Mouse (Mus musculus) embryo, embryonic 10.5 days (tissue): ENCODE measurements around the gene BC048679.
A peak's percentile ranks its signal among the peaks of the same experiment; 100 is the strongest.
"Not testable (repeated sequence)": the region's sequence is repeated elsewhere in the genome, so short reads cannot be mapped to it uniquely, and the experiment has no call there.

Experiments used
- DNase-seq: peaks from one replicate; pipeline ENCODE4 v3.0.0-alpha.2; 2015; ENCODE audit warnings: low spot score

Gene BC048679

GRCm38 (mm10) chr7:81498181-81498580 lies at the start of gene BC048679:
Gene BC048679, minus strand, starts transcription at chr7:81498281.
- no peak for DNase-seq

- DNase-seq, result no peak
Observed at GRCm38 (mm10) chr7:81542934-81543333, 44.9 kb upstream of the BC048679 start.

- no peak for DNase-seq
Observed at GRCm38 (mm10) chr7:81541924-81542524, 43.9 kb upstream of the BC048679 start.

- no peak for DNase-seq
Observed at GRCm38 (mm10) chr7:81540999-81541398, 42.9 kb upstream of the BC048679 start.

GRCm38 (mm10) chr7:81539565-81539964 lies 41.5 kb upstream of the BC048679 start:
- peak; percentile 10 for DNase-seq

GRCm38 (mm10) chr7:81538070-81538675 lies 40.1 kb upstream of the BC048679 start:
- DNase-seq, result no peak

- no peak for DNase-seq
Observed at GRCm38 (mm10) chr7:81536478-81536877, 38.4 kb upstream of the BC048679 start.

GRCm38 (mm10) chr7:81531462-81531861 lies 33.4 kb upstream of the BC048679 start:
- DNase-seq, result no peak

- DNase-seq, result no peak
Observed at GRCm38 (mm10) chr7:81528918-81529317, 30.8 kb upstream of the BC048679 start.

- no peak for DNase-seq
Observed at GRCm38 (mm10) chr7:81523663-81524017, 25.6 kb upstream of the BC048679 start.

GRCm38 (mm10) chr7:81523008-81523662 lies 25.1 kb upstream of the BC048679 start:
- peak; percentile 98 for DNase-seq

GRCm38 (mm10) chr7:81516154-81517030 lies 18.3 kb upstream of the BC048679 start:
- no peak for DNase-seq

GRCm38 (mm10) chr7:81514906-81515590 lies 17.0 kb upstream of the BC048679 start:
- DNase-seq, result no peak

- no peak for DNase-seq
Observed at GRCm38 (mm10) chr7:81501050-81501449, 3.0 kb upstream of the BC048679 start.

- DNase-seq, result peak; percentile 72
Observed at GRCm38 (mm10) chr7:81497171-81497570, 910 bp downstream of the BC048679 start.

- peak; percentile 79 for DNase-seq
Observed at GRCm38 (mm10) chr7:81493331-81494021, 4.6 kb downstream of the BC048679 start, which contains the start of gene Ap3b2. Gene Ap3b2, minus strand, starts transcription at chr7:81493925.

GRCm38 (mm10) chr7:81492628-81493027 lies 5.5 kb downstream of the BC048679 start:
- no peak for DNase-seq

- DNase-seq, result peak; percentile 70
Observed at GRCm38 (mm10) chr7:81489649-81490048, 8.4 kb downstream of the BC048679 start.

GRCm38 (mm10) chr7:81480800-81481199 lies 17.3 kb downstream of the BC048679 start:
- DNase-seq, result peak; percentile 56

- DNase-seq, result peak; percentile 29
Observed at GRCm38 (mm10) chr7:81479531-81480090, 18.5 kb downstream of the BC048679 start.

- not testable (repeated sequence) for DNase-seq
Observed at GRCm38 (mm10) chr7:81478261-81478660, 19.8 kb downstream of the BC048679 start.
